Mouse (Mus musculus): Measurements from ENCODE around the gene Unc93a2.
"Not testable (repeated sequence)": the region's sequence is repeated elsewhere in the genome, so short reads cannot be mapped to it uniquely, and the experiment has no call there.

DNA sequence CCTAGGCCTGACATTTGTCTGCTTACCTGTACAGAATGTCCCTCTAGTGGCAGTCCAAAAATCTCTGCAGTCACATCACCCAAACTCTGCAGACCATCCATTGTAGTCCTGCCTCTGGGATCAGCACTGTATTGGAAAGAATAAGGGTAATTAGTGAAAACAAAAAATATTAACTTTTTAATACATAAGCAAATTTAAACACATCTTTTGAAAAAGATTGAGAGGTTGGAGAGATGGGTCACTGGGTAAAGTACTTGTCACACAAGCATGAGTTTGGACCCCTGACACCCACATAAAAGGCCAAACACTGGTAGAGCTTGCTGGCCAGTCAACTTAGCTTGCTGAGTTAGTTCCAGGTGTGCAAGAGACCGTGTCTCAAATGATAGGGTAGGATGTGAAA lies 32.7 kb downstream of the Unc93a2 start, which contains the start of gene Ttll2:
- TF ChIP-seq CTCF, POLR2A (IDR thresholded peaks at IDR 0.05; ENCODE audit: insufficient read depth, low read depth, low read length): not testable (repeated sequence)
